Mouse (Mus musculus): ENCODE results near the gene Tmem212. TPM values are rescaled to one million over a fixed set of nuclear protein-coding genes. Genes with fewer than 3 reads are reported as not detected.
"Not testable (repeated sequence)": the region's sequence is repeated elsewhere in the genome, so short reads cannot be mapped to it uniquely, and the experiment has no call there.

The Tmem212 gene
- not detected in 2 replicates for polyA plus RNA-seq (2015; fragmentation: Nextera tagmentation; extraction: Ambion mirVana)

DNA sequence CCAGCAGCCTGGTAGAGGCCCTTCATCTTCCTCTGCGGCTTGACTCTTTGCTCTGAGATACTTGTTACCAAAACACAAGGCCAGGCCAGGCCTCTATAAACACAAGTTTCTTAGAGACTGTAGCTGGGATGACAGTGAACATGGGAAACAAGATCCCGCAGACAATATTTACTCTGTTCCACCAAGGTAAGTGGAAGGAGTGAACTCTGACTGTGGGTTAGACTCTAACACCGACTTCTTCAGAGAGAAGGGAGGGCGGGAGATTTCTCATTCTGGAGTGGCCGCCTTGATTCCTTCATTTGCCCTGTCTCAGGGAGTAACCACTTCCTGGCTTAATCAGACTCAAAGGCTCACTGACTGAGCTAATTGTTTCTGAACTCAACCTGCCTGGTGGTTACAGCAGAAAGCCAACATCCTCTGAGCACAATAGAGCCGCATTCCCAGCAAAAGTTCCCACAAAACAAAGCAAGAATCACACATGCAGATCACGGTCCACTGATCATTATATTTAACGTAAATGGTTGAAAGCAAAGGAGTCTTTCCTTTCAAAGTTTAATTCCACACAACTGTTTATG, at the start of gene Tmem212:
Gene Tmem212, minus strand, starts transcription at position 51 of the 575 bp plus-strand sequence.
- H3K9ac ChIP-seq (replicated peaks) = no peak within 1 kb of the TSS
- no peaks in the 10 kb centered on the region for H3K9me3 ChIP-seq
- H3K27me3 ChIP-seq = no peaks in the 10 kb centered on the region
- H3K36me3 ChIP-seq = no peaks in the 10 kb centered on the region
- no peak for ATAC-seq
- 73% methylated on average over 8 of the region's 8 CpGs for WGBS
- H3K4me2 ChIP-seq (replicated peaks) = no peak within 1 kb of the TSS
- H3K4me3 ChIP-seq (replicated peaks) = no peak within 1 kb of the TSS
- H3K27ac ChIP-seq = no peak within 1 kb of the TSS
- no peaks in the 10 kb centered on the region for H3K4me1 ChIP-seq (replicated peaks)

DNA sequence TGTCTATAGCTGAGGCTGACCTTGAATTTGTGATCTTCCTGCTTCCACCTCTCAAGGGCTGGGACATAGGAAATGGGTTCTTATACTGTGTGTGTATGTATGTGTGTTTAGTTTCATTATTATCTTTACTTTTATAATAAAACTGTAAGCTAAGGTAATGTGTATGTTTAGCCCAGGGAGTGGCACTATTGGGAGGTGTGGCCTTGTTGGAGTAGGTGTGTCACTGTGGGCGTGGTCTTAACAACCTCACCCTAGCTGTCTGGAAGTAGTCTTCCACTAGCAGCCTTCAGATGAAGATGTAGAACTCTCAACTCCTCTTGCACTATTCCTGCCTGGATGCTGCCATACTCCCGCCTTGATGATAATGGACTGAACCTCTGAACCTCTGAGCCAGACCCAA, 49.2 kb upstream of the Tmem212 start:
- H3K9ac ChIP-seq (replicated peaks); H3K4me3 ChIP-seq (replicated peaks); H3K9me3 ChIP-seq; ATAC-seq; H3K4me2 ChIP-seq (replicated peaks); H3K4me1 ChIP-seq (replicated peaks); H3K36me3 ChIP-seq; H3K27me3 ChIP-seq; H3K27ac ChIP-seq: not testable (repeated sequence)
- WGBS = 89% methylated on average over 2 of the region's 2 CpGs

DNA sequence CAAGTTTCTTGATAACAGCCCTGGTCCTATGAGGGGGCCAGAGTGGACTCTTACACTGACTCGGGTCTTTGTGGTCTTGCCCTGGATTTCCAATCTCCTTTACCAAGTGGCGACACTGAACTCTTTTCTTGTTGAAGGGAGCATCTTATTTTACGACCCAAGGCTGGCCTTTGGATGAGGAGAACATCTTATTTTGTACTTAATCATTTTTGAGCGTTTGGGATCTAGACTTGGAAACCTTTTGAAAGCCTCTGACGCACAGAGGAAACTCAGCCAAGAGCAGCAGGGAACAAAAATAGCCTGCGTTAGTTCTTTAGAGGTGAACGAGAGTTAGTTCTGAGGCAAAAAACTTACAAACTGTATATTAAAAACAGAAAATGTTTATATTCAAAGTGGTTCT, 46.8 kb upstream of the Tmem212 start:
- Histone ChIP-seq H3K4me2 (replicated peaks) (no peak overlapping the region), H3K27me3 (peaks cover 15% of the 10 kb centered on the region), H3K36me3 (no peaks in the 10 kb centered on the region), H3K9me3 (no peaks in the 10 kb centered on the region), H3K27ac (no peak overlapping the region), H3K4me3 (replicated peaks) (no peak overlapping the region), H3K4me1 (replicated peaks) (peaks cover 13% of the 10 kb centered on the region), H3K9ac (replicated peaks) (no peak overlapping the region)
- no peak for ATAC-seq
- 93% methylated on average over 7 of the region's 7 CpGs for WGBS

DNA sequence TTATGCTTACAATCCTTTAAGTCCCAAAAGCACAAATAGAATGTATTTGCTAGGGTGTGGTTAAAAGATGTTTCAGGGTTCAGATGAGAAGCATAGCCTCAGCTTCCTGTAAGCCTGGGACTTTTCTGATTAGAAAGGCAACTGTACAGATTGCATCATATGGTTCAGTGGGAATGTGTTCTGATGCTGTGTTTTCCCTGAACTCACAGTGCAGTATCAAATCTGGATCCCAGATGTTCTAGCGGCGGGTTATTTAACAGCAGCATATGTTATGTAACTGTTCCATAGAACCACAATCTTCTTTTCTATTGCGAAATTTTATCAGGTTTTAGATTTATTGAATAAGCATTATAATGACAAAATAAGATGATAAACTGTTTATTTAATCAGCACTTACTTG, 45.5 kb upstream of the Tmem212 start:
- Histone ChIP-seq H3K4me1 (replicated peaks) (peaks cover 13% of the 10 kb centered on the region), H3K4me2 (replicated peaks) (no peak overlapping the region), H3K27me3 (peaks cover 22% of the 10 kb centered on the region), H3K4me3 (replicated peaks) (no peak overlapping the region), H3K9ac (replicated peaks) (no peak overlapping the region), H3K9me3 (no peaks in the 10 kb centered on the region), H3K27ac (no peak overlapping the region), H3K36me3 (no peaks in the 10 kb centered on the region)
- no peak for ATAC-seq
- 90% methylated on average over 3 of the region's 3 CpGs for whole genome bisulfite sequencing

DNA sequence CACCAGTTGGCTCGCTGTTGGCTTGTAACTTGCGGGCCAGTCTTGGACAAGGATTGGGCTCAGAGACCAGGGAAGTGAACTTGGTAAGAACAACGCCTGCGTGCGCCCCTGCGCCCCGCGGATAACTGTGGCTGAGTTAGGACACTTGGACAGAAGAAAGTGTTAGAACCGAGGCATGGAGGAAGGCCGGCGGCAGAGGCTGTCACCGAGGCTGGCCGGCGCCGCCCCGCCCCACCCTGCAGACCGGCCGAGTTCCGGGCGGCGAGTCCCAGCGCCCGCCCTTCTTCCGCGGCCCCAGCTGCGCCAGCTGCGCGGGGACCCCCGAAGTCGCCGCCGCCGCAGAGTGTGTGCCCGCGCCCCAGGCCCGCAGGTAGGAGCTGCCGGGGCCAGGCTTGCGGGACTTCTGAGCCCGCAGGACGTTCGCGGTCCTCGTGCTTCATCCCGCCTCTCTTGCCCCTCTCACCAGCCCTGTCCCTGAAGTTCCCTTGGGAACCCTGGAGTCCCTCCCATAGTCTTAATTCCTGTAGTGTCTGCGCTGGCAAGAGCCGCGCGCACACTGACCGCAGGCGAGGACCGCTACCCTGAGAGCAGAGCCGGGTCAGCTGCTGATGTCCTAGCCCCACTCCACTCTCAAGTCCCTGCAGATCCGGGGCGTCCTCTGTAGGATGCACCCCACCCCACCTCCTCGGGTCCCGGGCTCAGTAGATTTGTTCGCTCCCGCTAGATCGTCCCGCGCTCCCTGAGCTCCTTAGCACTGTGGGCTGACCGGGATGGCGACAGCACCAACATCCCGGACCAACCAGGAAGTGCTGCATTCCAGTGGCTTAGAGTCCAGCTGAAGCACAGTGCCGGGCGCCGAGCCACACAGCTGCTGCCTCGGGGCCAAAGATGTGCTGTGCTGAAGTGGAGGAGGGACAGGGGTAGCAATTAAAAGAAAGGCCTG, 42.5 kb upstream of the Tmem212 start, which contains the start of gene Pld1:
Gene Pld1, plus strand, starts transcription at position 315 of the 943 bp plus-strand sequence.
- WGBS = under 1% methylated on average over 47 of the region's 68 CpGs
- Histone ChIP-seq H3K9me3 (no peaks in the 10 kb centered on the region), H3K4me3 (replicated peaks) (peak within 1 kb of the TSS; percentile 52), H3K4me2 (replicated peaks) (peak within 1 kb of the TSS; percentile 98), H3K27ac (no peak within 1 kb of the TSS), H3K4me1 (replicated peaks) (peaks cover 13% of the 10 kb centered on the region), H3K27me3 (peaks cover 25% of the 10 kb centered on the region), H3K36me3 (no peaks in the 10 kb centered on the region), H3K9ac (replicated peaks) (peak within 1 kb of the TSS; percentile 56)
- ATAC-seq = peak; percentile 91

DNA sequence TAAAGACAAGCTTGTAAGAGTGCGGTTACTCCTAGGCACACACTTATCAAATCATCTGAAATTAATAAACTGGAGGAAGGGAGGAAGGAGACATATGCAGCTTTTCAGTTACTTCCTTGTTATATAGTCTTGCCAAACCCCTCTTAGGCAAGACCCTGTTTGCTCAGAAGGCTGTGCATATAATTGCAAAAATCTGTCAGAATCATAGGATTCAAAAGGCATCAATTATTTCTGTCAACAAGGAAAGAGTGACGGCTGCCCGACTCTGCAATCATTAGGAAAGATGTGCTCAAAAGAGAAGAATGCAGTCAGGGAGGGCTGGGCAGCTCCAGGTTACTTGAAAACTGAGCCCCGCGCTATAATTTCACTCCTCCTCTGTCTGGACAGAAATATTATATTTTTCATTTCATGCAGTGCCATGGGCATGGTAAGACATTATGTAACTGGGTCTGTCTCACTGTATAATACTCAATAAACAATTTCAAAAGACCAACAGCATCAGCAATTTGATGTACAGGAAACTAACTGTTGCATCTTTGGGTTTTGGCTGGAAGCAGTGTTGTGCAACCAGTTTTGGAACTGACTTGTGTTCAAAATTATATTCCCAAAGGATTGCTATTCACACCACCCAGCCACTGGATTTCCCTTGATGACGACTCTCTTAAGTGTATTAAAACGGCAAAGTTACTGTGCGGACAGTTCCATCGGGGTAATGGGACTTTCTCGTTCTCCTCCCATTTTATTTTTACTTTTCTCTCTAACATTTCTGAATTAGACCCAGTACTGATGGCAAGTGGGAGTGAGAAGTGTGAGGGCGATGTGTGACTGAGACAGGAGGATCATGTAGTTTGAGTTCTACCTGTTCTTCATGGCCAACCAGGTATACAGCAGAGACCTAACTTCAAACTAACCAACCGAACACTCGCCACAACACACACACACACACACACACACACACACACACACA, 41.3 kb upstream of the Tmem212 start:
- no peak overlapping the region for H3K9ac ChIP-seq (replicated peaks)
- H3K4me3 ChIP-seq (replicated peaks) = no peak overlapping the region
- WGBS = 85% methylated on average over 13 of the region's 13 CpGs
- peaks cover 25% of the 10 kb centered on the region for H3K27me3 ChIP-seq
- H3K36me3 ChIP-seq = no peaks in the 10 kb centered on the region
- no peak for ATAC-seq
- peaks cover 13% of the 10 kb centered on the region for H3K4me1 ChIP-seq (replicated peaks)
- no peaks in the 10 kb centered on the region for H3K9me3 ChIP-seq
- peak overlapping the region; percentile 98 for H3K4me2 ChIP-seq (replicated peaks)
- H3K27ac ChIP-seq = no peak overlapping the region

DNA sequence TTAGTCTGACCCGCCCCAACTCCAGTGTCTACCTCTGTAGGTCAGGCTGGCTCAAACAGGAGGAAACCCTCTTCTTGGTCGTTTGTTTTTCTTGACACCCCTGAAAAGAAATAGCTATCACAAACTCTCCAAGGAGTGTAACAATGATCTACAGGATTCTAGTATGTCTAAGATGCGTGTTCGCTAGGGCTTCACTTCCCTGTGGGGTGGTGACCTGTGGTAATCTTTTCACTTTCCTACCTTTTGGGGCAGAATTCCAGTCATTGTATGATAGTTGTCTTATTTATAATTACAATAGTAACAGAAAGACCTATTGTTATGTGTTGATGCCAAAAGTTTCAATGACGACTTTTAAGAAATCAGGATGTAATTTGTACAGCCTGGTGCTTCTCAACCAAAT, 40.6 kb upstream of the Tmem212 start:
- 80% methylated on average over 5 of the region's 5 CpGs for WGBS
- Histone ChIP-seq H3K36me3 (no peaks in the 10 kb centered on the region), H3K4me3 (replicated peaks) (no peak overlapping the region), H3K27me3 (peaks cover 25% of the 10 kb centered on the region), H3K9me3 (no peaks in the 10 kb centered on the region), H3K4me1 (replicated peaks) (peaks cover 13% of the 10 kb centered on the region), H3K27ac (no peak overlapping the region), H3K9ac (replicated peaks) (no peak overlapping the region), H3K4me2 (replicated peaks) (no peak overlapping the region)
- no peak for ATAC-seq

DNA sequence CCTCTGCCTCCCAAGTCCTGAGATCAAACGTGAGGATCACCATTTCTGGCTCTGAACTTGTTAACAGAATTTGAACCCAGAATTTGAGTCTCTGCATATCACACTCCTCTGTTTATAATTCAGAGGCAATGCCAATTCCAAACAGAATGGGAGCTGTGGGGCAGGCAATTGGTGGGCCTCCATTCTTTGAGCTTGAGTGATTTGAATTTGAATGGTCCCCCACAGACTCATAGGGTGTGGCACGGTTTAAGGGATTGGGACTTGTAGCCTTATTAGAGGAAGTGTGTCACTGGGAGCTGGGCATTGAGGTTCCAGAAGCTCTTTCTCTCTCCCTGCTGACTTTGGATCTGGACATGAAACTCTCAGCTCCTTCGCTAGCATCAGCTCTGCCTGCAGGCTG, 39.5 kb upstream of the Tmem212 start:
- H3K4me3 ChIP-seq (replicated peaks) = no peak overlapping the region
- no peak overlapping the region for H3K9ac ChIP-seq (replicated peaks)
- no peak overlapping the region for H3K27ac ChIP-seq
- WGBS = 56% methylated on average over 3 of the region's 3 CpGs
- peaks cover 25% of the 10 kb centered on the region for H3K27me3 ChIP-seq
- no peak overlapping the region for H3K4me2 ChIP-seq (replicated peaks)
- ATAC-seq = no peak
- no peaks in the 10 kb centered on the region for H3K36me3 ChIP-seq
- H3K9me3 ChIP-seq = no peaks in the 10 kb centered on the region
- peaks cover 13% of the 10 kb centered on the region for H3K4me1 ChIP-seq (replicated peaks)

DNA sequence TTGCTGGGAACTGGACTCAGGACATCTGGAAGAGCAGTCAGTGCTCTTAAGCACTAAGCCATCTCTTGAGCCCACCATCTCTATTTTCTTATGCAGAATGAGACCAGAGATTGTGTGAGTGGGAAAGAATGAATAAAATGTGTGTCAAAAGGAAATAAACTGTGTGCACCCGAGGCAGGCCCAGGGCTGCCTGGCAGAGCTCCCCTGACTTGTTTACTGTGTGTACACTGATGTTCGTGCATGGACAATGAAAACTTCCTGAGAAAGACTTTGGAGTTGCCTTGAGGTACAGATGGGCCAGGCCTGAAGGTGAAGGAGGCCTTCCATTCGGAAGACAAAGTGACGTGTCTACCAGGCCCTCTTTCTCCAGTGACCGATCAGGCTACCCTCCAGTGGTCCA, 36.2 kb upstream of the Tmem212 start:
- Histone ChIP-seq H3K4me2 (replicated peaks) (no peak overlapping the region), H3K36me3 (no peaks in the 10 kb centered on the region), H3K9ac (replicated peaks) (no peak overlapping the region), H3K27ac (no peak overlapping the region), H3K27me3 (peaks cover 6% of the 10 kb centered on the region; the same call in 1 of the 2 replicates), H3K4me1 (replicated peaks) (no peaks in the 10 kb centered on the region), H3K9me3 (no peaks in the 10 kb centered on the region), H3K4me3 (replicated peaks) (no peak overlapping the region)
- ATAC-seq = no peak
- 87% methylated on average over 5 of the region's 5 CpGs for WGBS

DNA sequence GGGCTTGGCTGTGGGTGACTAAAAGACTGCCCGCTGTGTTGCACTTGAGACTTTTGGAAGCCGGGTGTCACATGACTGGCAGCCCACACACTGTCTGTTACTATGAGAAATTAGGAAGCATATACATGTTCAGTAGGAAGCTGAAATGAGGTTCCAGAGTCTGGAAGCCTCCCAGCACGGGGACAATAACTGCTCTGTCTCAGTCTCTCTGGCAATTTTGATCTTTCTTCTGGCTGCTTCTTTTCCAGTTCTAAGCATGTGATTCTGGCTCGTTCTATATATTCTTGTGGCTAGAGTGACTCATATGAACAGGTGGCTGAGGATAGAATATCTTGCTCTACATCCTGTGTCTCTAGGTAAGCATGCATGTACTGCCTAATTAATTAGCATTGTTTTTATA, 33.1 kb upstream of the Tmem212 start:
- Histone ChIP-seq H3K36me3 (no peaks in the 10 kb centered on the region), H3K9ac (replicated peaks) (no peak overlapping the region), H3K9me3 (no peaks in the 10 kb centered on the region), H3K4me2 (replicated peaks) (no peak overlapping the region), H3K4me3 (replicated peaks) (no peak overlapping the region), H3K27ac (no peak overlapping the region), H3K27me3 (no peaks in the 10 kb centered on the region), H3K4me1 (replicated peaks) (no peaks in the 10 kb centered on the region)
- 92% methylated on average over 4 of the region's 4 CpGs for WGBS
- no peak for ATAC-seq

DNA sequence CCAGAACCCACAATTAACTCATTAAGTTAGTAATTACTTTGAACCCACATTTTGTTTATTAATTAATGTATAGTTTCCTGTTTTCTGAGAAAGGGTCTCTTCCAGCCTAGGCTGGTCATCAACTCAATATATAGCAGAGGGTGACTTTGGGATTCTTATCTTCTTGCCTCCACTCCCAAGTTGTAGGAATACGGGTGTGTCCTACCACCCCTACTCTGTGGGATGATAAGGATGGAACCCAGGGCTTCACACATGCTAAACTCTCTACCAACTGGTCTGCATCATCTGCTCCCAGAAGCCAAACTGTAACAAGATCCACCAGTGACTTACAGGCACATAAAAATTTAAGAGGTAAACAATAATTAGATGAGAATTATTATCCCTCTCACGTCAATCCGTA, 27.9 kb upstream of the Tmem212 start:
- no peak overlapping the region for H3K9ac ChIP-seq (replicated peaks)
- no peaks in the 10 kb centered on the region for H3K36me3 ChIP-seq
- H3K4me2 ChIP-seq (replicated peaks) = no peak overlapping the region
- 94% methylated on average over 3 of the region's 3 CpGs for WGBS
- H3K27ac ChIP-seq = no peak overlapping the region
- H3K4me1 ChIP-seq (replicated peaks) = no peaks in the 10 kb centered on the region
- H3K9me3 ChIP-seq = no peaks in the 10 kb centered on the region
- no peak overlapping the region for H3K4me3 ChIP-seq (replicated peaks)
- no peaks in the 10 kb centered on the region for H3K27me3 ChIP-seq
- no peak for ATAC-seq
